Mouse (Mus musculus): ENCODE data around the gene Zfp207. TPM values are rescaled to one million over a fixed set of nuclear protein-coding genes. Genes with fewer than 3 reads are reported as not detected.
A peak's percentile ranks its signal among the peaks of the same experiment; 100 is the strongest.

Zfp207 gene
- total and polyA plus RNA-seq, 2 experiments from 2014 or later, result 114 to 196 TPM

DNA sequence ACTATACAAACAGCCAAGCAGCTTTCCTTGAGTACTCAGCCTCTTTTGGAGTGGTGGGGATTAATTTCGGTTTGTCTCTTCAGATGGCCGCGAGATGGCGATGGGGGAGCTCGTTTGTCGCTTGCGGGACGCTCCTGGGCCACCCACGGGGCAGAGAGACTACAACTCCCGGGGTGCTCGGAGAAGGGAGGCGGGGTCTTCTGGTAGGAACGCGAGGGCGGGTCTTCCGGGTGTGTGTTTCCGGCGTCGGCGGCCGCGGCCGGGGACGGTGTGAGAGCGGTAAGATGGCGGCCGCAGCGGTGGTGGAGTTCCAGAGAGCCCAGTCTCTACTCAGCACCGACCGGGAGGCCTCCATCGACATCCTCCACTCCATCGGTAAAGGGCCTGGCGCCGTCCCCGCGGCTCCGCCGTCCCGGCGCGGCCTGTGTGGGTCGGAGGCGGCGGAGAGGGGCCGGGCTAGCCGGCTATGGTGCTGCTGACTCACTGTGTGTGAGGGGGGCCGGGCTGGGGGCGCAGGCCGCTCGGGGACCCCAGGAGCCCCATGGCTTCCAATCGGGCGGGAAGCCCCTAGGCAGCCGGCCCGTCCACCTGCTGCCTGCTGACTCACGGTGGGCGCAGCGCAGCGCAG, 45.4 kb downstream of the Zfp207 start, which contains the start of gene Psmd11:
Gene Psmd11, plus strand, starts transcription at position 235 of the 628 bp plus-strand sequence.
- peak within 1 kb of the TSS; percentile 92 for H3K27ac ChIP-seq (ENCODE audit: low read depth)
- ATAC-seq (ENCODE audit: insufficient read depth, low read depth), result peak; percentile 100
- TF ChIP-seq EP300 (IDR thresholded peaks at IDR 0.05; ENCODE audit: low read depth) (no peak; the same call in 1 of the 2 replicates), CTCF (IDR thresholded peaks at IDR 0.05; ENCODE audit: low read depth) (peak; percentile 78)
- peak within 1 kb of the TSS; percentile 99 for H3K4me3 ChIP-seq (ENCODE audit: low read depth, low read length)
- H3K9ac ChIP-seq (replicated peaks; ENCODE audit: low read depth, low read length), result peak within 1 kb of the TSS; percentile 98
- H3K4me1 ChIP-seq (ENCODE audit: control insufficient read depth, insufficient read depth), result 0 out of 2 replicates have a peak, but pooled peaks cover 5% of the 10 kb centered on the region
- no peaks in the 10 kb centered on the region for H3K27me3 ChIP-seq (ENCODE audit: control insufficient read depth, insufficient read depth, low read length)
- WGBS, result under 1% methylated on average over 52 of the region's 58 CpGs
- H3K9me3 ChIP-seq (replicated peaks; ENCODE audit: control insufficient read depth, low read length), result no peaks in the 10 kb centered on the region
- peak within 1 kb of the TSS; percentile 87 for H3K4me2 ChIP-seq (ENCODE audit: low read depth, low read length)
- DNase-seq (ENCODE audit: low spot score), result peak; percentile 98
- peaks cover 18% of the 10 kb centered on the region for H3K36me3 ChIP-seq (replicated peaks; ENCODE audit: control insufficient read depth, insufficient read depth, low read length)

DNA sequence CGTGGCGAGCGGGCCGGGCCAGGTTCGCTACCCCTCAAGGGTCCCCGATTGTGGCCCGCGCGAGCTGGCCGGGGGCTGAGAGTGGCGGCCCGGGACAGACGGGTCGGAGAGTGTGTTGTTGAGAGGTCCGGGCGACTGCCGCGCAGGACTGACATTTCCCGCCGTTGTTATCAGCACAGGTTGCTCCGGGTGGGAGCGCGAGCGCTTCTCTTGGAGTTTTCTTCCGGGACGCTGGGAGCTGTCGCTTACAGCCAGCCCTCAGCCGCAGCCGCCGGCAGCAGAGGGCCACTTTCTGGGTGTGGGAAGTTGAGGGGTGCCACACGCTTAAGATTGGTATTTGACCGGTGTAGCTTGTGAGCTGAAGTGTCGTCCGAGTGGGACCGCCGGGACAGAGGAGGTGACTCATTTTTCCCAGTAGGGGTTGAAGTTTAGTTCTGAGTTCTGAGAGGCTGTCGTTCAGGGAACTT, 46.0 kb downstream of the Zfp207 start:
- H3K4me2 ChIP-seq (ENCODE audit: low read depth, low read length), result peak overlapping the region; percentile 87
- TF ChIP-seq CTCF (IDR thresholded peaks at IDR 0.05; ENCODE audit: low read depth) (no peak), EP300 (IDR thresholded peaks at IDR 0.05; ENCODE audit: low read depth) (no peak)
- whole genome bisulfite sequencing, result 0% methylated on average over 37 of the region's 37 CpGs
- peaks cover 21% of the 10 kb centered on the region for H3K36me3 ChIP-seq (replicated peaks; ENCODE audit: control insufficient read depth, insufficient read depth, low read length)
- H3K9ac ChIP-seq (replicated peaks; ENCODE audit: low read depth, low read length), result peak overlapping the region; percentile 98
- H3K27me3 ChIP-seq (ENCODE audit: control insufficient read depth, insufficient read depth, low read length), result no peaks in the 10 kb centered on the region
- ATAC-seq (ENCODE audit: insufficient read depth, low read depth), result peak; percentile 61; the same call in 1 of the 2 replicates
- peak overlapping the region; percentile 99 for H3K4me3 ChIP-seq (ENCODE audit: low read depth, low read length)
- peak; percentile 38 for DNase-seq (ENCODE audit: low spot score)
- H3K27ac ChIP-seq (ENCODE audit: low read depth), result peak overlapping the region; percentile 92
- no peaks in the 10 kb centered on the region for H3K9me3 ChIP-seq (replicated peaks; ENCODE audit: control insufficient read depth, low read length)
- H3K4me1 ChIP-seq (ENCODE audit: control insufficient read depth, insufficient read depth), result 0 out of 2 replicates have a peak, but pooled peaks cover 5% of the 10 kb centered on the region

DNA sequence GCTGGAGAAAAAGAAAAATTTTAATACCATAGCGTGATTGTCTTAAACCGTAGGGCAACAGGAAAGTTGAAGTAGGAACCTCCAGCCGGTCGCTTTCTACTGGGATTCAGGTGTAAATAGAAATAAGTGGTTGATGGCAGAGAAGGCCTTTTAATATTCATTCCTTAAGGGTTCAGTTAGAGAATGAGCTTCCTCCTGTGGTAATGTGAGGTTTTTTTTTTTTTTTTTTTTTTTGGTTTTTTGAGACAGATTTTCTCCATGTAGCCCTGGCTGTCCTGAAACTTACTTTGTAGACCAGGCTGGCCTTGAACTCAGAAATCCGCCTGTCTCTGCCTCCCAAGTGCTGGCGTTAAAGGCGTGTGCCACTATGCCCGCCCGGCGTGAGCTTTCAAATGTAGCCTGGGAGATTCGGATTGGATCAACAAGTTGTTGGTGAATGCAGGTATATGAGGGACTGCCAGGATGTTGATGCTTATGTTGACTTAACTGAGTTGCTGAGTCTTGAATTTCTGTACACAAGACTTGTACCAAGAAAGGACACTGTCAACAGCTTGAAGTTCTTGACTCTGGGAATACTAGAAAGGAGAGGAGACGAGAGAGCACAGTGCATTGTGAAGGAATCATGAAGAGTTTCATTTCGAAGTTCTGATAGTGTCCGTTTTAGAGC, 46.6 kb downstream of the Zfp207 start:
- Histone ChIP-seq H3K4me2 (ENCODE audit: low read depth, low read length) (peak overlapping the region; percentile 87), H3K4me1 (ENCODE audit: control insufficient read depth, insufficient read depth) (0 out of 2 replicates have a peak, but pooled peaks cover 5% of the 10 kb centered on the region), H3K9ac (replicated peaks; ENCODE audit: low read depth, low read length) (peak overlapping the region; percentile 98), H3K4me3 (ENCODE audit: low read depth, low read length) (peak overlapping the region; percentile 99), H3K36me3 (replicated peaks; ENCODE audit: control insufficient read depth, insufficient read depth, low read length) (peaks cover 24% of the 10 kb centered on the region), H3K27ac (ENCODE audit: low read depth) (peak overlapping the region; percentile 92), H3K9me3 (replicated peaks; ENCODE audit: control insufficient read depth, low read length) (no peaks in the 10 kb centered on the region), H3K27me3 (ENCODE audit: control insufficient read depth, insufficient read depth, low read length) (no peaks in the 10 kb centered on the region)
- DNase-seq (ENCODE audit: low spot score) (no peak), ATAC-seq (ENCODE audit: insufficient read depth, low read depth) (no peak)
- WGBS, result 50% methylated on average over 14 of the region's 14 CpGs
- TF ChIP-seq CTCF (IDR thresholded peaks at IDR 0.05; ENCODE audit: low read depth) (no peak), EP300 (IDR thresholded peaks at IDR 0.05; ENCODE audit: low read depth) (no peak)

DNA sequence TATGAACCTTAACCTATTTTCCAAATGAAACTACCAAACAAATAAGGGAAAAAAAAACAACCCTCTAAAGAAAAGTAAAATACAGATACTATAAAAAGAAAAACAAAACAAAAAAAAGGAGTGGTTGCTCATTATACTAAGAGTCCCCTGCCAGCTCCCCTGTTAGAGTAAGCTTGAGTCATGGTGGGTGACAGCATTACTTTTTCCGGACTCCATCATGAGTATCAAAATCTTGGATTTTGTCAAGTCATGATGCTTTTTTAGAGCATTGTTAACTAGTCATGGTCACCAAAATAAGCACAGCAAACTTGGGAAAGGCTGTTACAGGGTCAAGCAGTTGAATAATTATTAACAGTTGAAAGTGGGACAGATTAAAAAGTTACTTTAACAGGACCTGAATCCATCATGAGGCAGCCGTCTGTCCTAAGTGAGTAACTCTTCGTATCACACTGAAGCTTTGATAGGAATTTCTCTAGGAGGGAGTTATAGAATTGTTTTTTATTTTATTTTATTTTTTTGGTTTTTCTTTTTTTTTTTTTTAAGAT, 47.4 kb downstream of the Zfp207 start:
- ATAC-seq (ENCODE audit: insufficient read depth, low read depth) (no peak), DNase-seq (ENCODE audit: low spot score) (no peak)
- WGBS, result 88% methylated on average over 3 of the region's 3 CpGs
- peaks cover 26% of the 10 kb centered on the region for H3K36me3 ChIP-seq (replicated peaks; ENCODE audit: control insufficient read depth, insufficient read depth, low read length)
- no peak overlapping the region for H3K27ac ChIP-seq (ENCODE audit: low read depth)
- no peaks in the 10 kb centered on the region for H3K9me3 ChIP-seq (replicated peaks; ENCODE audit: control insufficient read depth, low read length)
- no peak overlapping the region for H3K4me2 ChIP-seq (ENCODE audit: low read depth, low read length)
- no peaks in the 10 kb centered on the region for H3K27me3 ChIP-seq (ENCODE audit: control insufficient read depth, insufficient read depth, low read length)
- 0 out of 2 replicates have a peak, but pooled peaks cover 5% of the 10 kb centered on the region for H3K4me1 ChIP-seq (ENCODE audit: control insufficient read depth, insufficient read depth)
- TF ChIP-seq EP300 (IDR thresholded peaks at IDR 0.05; ENCODE audit: low read depth) (no peak), CTCF (IDR thresholded peaks at IDR 0.05; ENCODE audit: low read depth) (no peak)
- H3K4me3 ChIP-seq (ENCODE audit: low read depth, low read length), result no peak overlapping the region
- no peak overlapping the region for H3K9ac ChIP-seq (replicated peaks; ENCODE audit: low read depth, low read length)

DNA sequence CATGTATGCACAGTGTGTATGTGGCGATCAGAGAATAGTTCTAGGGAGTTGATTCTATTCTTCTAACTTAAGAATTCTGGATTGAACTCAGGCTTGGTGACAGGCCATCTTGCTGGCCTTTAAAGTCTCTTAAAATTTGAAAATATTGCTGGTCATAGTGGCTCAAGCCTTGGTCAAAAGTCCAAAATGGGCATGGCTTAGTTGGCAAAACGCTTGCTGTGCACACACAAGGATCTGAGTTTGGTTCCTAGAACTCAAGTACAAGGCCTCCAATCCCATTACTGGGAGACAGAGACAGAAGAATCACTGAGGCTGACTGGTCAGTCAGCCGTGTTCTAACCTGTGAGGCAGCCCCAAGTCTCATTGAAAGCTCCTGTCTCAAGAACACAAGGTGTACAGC, 63.8 kb downstream of the Zfp207 start:
- TF ChIP-seq EP300 (IDR thresholded peaks at IDR 0.05; ENCODE audit: low read depth) (no peak), CTCF (IDR thresholded peaks at IDR 0.05; ENCODE audit: low read depth) (no peak)
- Histone ChIP-seq H3K27me3 (ENCODE audit: control insufficient read depth, insufficient read depth, low read length) (no peaks in the 10 kb centered on the region), H3K9me3 (replicated peaks; ENCODE audit: control insufficient read depth, low read length) (no peaks in the 10 kb centered on the region), H3K4me1 (ENCODE audit: control insufficient read depth, insufficient read depth) (no peaks in the 10 kb centered on the region), H3K4me2 (ENCODE audit: low read depth, low read length) (no peak overlapping the region), H3K4me3 (ENCODE audit: low read depth, low read length) (no peak overlapping the region), H3K27ac (ENCODE audit: low read depth) (no peak overlapping the region), H3K36me3 (replicated peaks; ENCODE audit: control insufficient read depth, insufficient read depth, low read length) (peaks cover 51% of the 10 kb centered on the region), H3K9ac (replicated peaks; ENCODE audit: low read depth, low read length) (no peak overlapping the region)
- no peak for ATAC-seq (ENCODE audit: insufficient read depth, low read depth)
- WGBS, result 91% methylated on average over 3 of the region's 3 CpGs
- no peak for DNase-seq (ENCODE audit: low spot score)
